Mouse (Mus musculus) liver, adult 2 months (tissue): Measurements from ENCODE around the gene Tmco5. TPM values are rescaled to one million over a fixed set of nuclear protein-coding genes. Genes with fewer than 3 reads are reported as not detected.

Experiments used
- DNase-seq: peaks from one replicate; pipeline ENCODE4 v3.0.0-alpha.2; 2011; ENCODE audit warnings: low read depth, low spot score; ENCODE audit errors: extremely low read depth
- H3K27ac ChIP-seq: fragments of 200-500 bp; replicated peaks from 2 replicates; pipeline ENCODE4 v1.5.1; 2012; ENCODE audit warnings: low read depth, mild to moderate bottlenecking, control low read depth, inconsistent platforms, low read length; ENCODE audit not compliant: insufficient read depth
- H3K27me3 ChIP-seq: fragments of 200-500 bp; 2 replicates; pipeline ENCODE4 v1.6.1; 2012; ENCODE audit warnings: mild to moderate bottlenecking, moderate library complexity, low read length, inconsistent platforms; ENCODE audit not compliant: control insufficient read depth, insufficient read depth
- H3K36me3 ChIP-seq: fragments of 200-500 bp; 2 replicates; pipeline ENCODE4 v1.6.1; 2012; ENCODE audit warnings: low read length, inconsistent platforms; ENCODE audit not compliant: control insufficient read depth, insufficient read depth
- H3K4me1 ChIP-seq: fragments of 200-500 bp; 2 replicates; pipeline ENCODE4 v1.6.1; 2011; ENCODE audit warnings: low read length; ENCODE audit not compliant: control insufficient read depth, insufficient read depth
- H3K4me3 ChIP-seq: fragments of 200-500 bp; 2 replicates; pipeline ENCODE4 v1.5.1; 2011; ENCODE audit warnings: low read depth, mild to moderate bottlenecking, control low read depth, low read length, moderate library complexity; ENCODE audit not compliant: insufficient read depth
- H3K79me2 ChIP-seq: fragments of 200-500 bp; 2 replicates; pipeline ENCODE4 v1.6.1; 2012; ENCODE audit warnings: inconsistent platforms, mild to moderate bottlenecking, low read length, moderate library complexity; ENCODE audit not compliant: control insufficient read depth, insufficient read depth
- H3K9ac ChIP-seq: fragments of 200-500 bp; 2 replicates; pipeline ENCODE4 v1.6.1; 2012; ENCODE audit warnings: low read depth, mild to moderate bottlenecking, control low read depth, inconsistent platforms, low read length
- CTCF ChIP-seq: fragments of 200-500 bp; IDR thresholded peaks from 2 replicates; pipeline ENCODE4 v1.5.1; 2011; ENCODE audit warnings: low read depth, low read length, control low read depth
- POLR2A ChIP-seq: fragments of 200-500 bp; IDR thresholded peaks from 2 replicates; pipeline ENCODE4 v1.6.1; 2011; ENCODE audit warnings: low read length, control low read depth; ENCODE audit not compliant: insufficient read depth; ENCODE audit errors: extremely low read depth
- WGBS: fragments of 180-500 bp; shearing (Covaris S2); methylation state at CpG from one replicate; pipeline ENCODE4 v1.1.7; 2018; 5-methylcytosine and 5-hydroxymethylcytosine counted together
- polyA plus RNA-seq: library from polyadenylated mRNA; depleted of rRNA; stranded (reverse); fragments of >200 nt; gene quantifications from 2 replicates; pipeline ENCODE4 v1.2.3, GENCODE M21; 2012
- total RNA-seq: library from RNA; depleted of rRNA; stranded (reverse); fragments of >200 nt; gene quantifications from 2 replicates; pipeline ENCODE4 v1.2.3, GENCODE M21; 2014

Gene Tmco5
- total and polyA plus RNA-seq, 2 experiments: not detected

- WGBS: 13% methylated on average over 19 of the region's 19 CpGs
- Histone ChIP-seq H3K9ac (peak overlapping the region; percentile 41), H3K27me3 (no peaks in the 10 kb centered on the region), H3K27ac (no peak overlapping the region), H3K36me3 (no peaks in the 10 kb centered on the region), H3K4me3 (0 out of 2 replicates have a peak overlapping the region, but pooled peaks have one; percentile 5), H3K79me2 (no peaks in the 10 kb centered on the region), H3K4me1 (peaks cover 3% of the 10 kb centered on the region; the same call in 1 of the 2 replicates)
- peak; percentile 78 for TF ChIP-seq CTCF
- TF ChIP-seq POLR2A: no peak
- DNase-seq: peak; percentile 42
Measured at GRCm38 (mm10) chr2:116899615-116900272, 21.3 kb downstream of the Tmco5 start.

GRCm38 (mm10) chr2:116900273-116900843 lies 21.9 kb downstream of the Tmco5 start:
- Histone ChIP-seq H3K4me1 (peaks cover 3% of the 10 kb centered on the region; the same call in 1 of the 2 replicates), H3K27me3 (no peaks in the 10 kb centered on the region), H3K27ac (no peak overlapping the region), H3K36me3 (no peaks in the 10 kb centered on the region), H3K79me2 (no peaks in the 10 kb centered on the region), H3K4me3 (0 out of 2 replicates have a peak overlapping the region, but pooled peaks have one; percentile 5), H3K9ac (peak overlapping the region; percentile 41)
- TF ChIP-seq POLR2A (no peak), CTCF (no peak)
- peak; percentile 8 for DNase-seq
- WGBS: 51% methylated on average over 10 of the region's 10 CpGs

GRCm38 (mm10) chr2:116908268-116908667 lies 29.8 kb downstream of the Tmco5 start:
- no peak for DNase-seq
- Histone ChIP-seq H3K27me3 (no peaks in the 10 kb centered on the region; the same call in 1 of the 2 replicates), H3K79me2 (no peaks in the 10 kb centered on the region), H3K4me1 (no peaks in the 10 kb centered on the region), H3K36me3 (no peaks in the 10 kb centered on the region), H3K27ac (no peak overlapping the region), H3K4me3 (no peak overlapping the region), H3K9ac (no peak overlapping the region)
- TF ChIP-seq POLR2A (no peak), CTCF (no peak)
- WGBS: 86% methylated on average over 8 of the region's 8 CpGs

GRCm38 (mm10) chr2:116912334-116913070 lies 34.0 kb downstream of the Tmco5 start:
- Histone ChIP-seq H3K27me3 (no peaks in the 10 kb centered on the region; the same call in 1 of the 2 replicates), H3K79me2 (no peaks in the 10 kb centered on the region), H3K36me3 (no peaks in the 10 kb centered on the region), H3K27ac (no peak overlapping the region), H3K9ac (no peak overlapping the region), H3K4me1 (no peaks in the 10 kb centered on the region; the same call in 1 of the 2 replicates), H3K4me3 (no peak overlapping the region)
- no peak for DNase-seq
- TF ChIP-seq POLR2A (no peak), CTCF (no peak)
- 74% methylated on average over 7 of the region's 7 CpGs for WGBS

- Histone ChIP-seq H3K9ac (no peak overlapping the region), H3K79me2 (no peaks in the 10 kb centered on the region), H3K4me1 (no peaks in the 10 kb centered on the region; the same call in 1 of the 2 replicates), H3K36me3 (no peaks in the 10 kb centered on the region), H3K27ac (no peak overlapping the region), H3K4me3 (no peak overlapping the region), H3K27me3 (no peaks in the 10 kb centered on the region; the same call in 1 of the 2 replicates)
- DNase-seq: no peak
- 80% methylated on average over 20 of the region's 20 CpGs for WGBS
- no peak for TF ChIP-seq CTCF
- no peak for TF ChIP-seq POLR2A
Measured at GRCm38 (mm10) chr2:116913677-116914405, 35.4 kb downstream of the Tmco5 start.
